Mouse (Mus musculus): ENCODE data around the gene Tnfrsf8.
"Not testable (repeated sequence)": the region's sequence is repeated elsewhere in the genome, so short reads cannot be mapped to it uniquely, and the experiment has no call there.

The Tnfrsf8 gene

DNA sequence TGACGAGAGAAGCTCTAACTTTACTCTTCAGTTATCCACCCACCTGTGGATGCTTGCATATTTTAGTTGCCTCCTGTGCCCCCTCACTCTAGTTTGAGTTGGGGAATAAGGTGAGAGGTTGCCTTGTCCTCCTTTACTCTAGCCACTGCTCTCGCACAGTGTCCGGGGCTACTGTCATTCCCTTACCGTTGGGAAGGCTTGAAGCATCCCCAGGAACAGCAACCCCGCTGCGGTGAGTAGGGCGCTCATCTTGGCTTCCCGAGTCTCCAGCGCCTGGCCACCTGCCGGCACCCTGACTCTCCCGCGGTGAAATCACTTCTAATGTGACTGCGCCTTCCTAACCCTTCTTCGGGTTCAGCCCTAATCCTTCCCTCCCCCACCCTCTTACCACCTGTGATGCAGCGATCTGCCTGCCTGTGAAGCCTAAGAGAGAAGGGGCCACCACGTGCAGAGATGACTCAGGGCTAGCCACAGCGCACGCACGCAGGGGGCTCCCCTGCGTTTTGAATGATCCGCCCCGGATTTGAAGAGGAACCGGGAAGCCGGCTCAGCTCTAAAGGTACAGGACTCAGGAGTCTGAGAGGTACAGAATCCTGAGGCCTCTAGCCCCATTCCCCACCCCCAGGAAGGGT lies at the start of gene Tnfrsf8:
Tnfrsf8 (minus strand) TSS at position 329 of the 632 bp plus-strand sequence.
- DNase-seq (ENCODE audit: low spot score in 2 of 2), result no peak

GRCm38 (mm10) chr4:145361635-145362034 lies 46.7 kb upstream of the Tnfrsf8 start:
- DNase-seq (ENCODE audit: low spot score in 2 of 2), result not testable (repeated sequence)

- DNase-seq (ENCODE audit: low spot score in 2 of 2), result no peak
These were observed 46.1 kb upstream of the Tnfrsf8 start for GRCm38 (mm10) chr4:145361065-145361464.

DNA sequence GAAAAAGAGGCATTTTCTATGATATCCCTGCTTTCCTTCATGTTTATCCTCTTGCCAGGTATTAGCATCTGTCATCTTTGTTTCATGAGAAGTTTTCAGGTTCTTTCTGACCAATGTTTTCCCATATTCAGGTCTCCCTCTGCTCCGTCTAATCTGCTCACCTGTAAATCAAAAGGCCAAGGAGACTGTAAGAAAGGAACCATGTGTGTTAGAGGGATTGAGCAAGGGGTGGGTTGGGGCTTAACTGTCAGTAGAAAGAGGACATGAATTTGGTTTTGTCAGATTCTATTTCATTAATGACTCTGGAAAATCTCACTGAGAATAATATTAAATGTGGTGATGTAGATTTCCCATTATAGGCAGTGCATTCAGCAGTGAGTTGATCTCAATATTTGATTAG lies 45.6 kb upstream of the Tnfrsf8 start:
- no peak for DNase-seq (ENCODE audit: low spot score in 2 of 2)

DNA sequence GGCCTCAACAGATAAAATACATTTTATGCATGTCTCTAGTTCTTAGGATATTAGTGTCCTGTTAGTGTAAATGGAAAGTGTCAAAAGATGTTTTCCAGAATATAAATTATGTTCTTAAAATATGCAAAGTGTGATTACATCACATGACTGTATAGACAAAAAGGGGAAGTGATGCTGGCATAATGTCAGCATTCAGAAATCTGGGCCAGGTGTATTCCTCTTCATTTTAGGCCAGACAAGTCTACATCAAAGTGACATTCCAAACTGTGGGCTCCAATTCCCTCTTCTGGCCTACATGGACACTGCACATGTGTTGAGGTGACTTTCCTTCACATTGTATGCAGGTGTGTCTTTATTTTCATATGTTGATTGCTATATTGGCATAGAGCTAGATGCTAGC lies 41.3 kb upstream of the Tnfrsf8 start:
- no peak for DNase-seq (ENCODE audit: low spot score in 2 of 2)

DNA sequence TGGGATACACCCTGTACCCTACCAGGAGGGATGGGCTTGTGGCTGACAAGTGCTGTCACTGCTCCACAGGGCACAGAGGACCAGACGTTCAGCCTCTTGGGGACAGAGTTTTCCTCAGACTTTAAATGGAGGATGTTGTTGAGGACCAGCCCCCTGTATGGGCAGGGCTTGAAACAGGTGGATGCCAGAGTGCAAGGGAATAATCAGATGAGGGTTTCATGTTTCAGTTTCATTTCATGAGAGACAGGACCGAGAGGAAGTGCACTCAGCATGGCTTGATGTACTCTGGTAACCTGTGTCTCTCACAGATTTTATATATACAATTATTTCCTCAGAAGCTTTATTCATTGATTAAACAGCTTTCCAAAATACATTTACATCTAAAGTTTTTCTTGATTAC lies 38.9 kb upstream of the Tnfrsf8 start:
- DNase-seq (ENCODE audit: low spot score in 2 of 2), result no peak

DNA sequence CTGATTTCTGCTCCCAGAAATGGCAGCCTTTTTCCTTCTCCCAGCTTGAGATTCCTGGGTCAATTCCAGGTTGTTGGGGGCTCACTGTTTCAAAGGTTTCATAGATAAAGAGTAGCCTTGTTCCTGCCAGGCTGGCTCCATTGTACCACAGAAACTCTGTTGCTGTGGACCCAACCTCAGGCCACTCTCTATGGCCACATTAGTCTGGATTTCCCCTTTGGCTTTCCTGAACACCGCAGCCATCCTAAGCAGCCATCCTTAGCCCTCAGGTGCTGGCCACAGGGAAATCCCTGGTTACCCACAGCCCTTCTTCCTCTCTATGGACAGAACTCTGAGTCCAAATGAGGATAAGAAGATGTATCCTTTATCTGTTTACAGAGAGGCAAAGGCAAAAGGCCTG lies 30.0 kb upstream of the Tnfrsf8 start:
- no peak for DNase-seq (ENCODE audit: low spot score in 2 of 2)

GRCm38 (mm10) chr4:145341879-145342809 lies 27.2 kb upstream of the Tnfrsf8 start:
- no peak for DNase-seq (ENCODE audit: low spot score in 2 of 2)

DNA sequence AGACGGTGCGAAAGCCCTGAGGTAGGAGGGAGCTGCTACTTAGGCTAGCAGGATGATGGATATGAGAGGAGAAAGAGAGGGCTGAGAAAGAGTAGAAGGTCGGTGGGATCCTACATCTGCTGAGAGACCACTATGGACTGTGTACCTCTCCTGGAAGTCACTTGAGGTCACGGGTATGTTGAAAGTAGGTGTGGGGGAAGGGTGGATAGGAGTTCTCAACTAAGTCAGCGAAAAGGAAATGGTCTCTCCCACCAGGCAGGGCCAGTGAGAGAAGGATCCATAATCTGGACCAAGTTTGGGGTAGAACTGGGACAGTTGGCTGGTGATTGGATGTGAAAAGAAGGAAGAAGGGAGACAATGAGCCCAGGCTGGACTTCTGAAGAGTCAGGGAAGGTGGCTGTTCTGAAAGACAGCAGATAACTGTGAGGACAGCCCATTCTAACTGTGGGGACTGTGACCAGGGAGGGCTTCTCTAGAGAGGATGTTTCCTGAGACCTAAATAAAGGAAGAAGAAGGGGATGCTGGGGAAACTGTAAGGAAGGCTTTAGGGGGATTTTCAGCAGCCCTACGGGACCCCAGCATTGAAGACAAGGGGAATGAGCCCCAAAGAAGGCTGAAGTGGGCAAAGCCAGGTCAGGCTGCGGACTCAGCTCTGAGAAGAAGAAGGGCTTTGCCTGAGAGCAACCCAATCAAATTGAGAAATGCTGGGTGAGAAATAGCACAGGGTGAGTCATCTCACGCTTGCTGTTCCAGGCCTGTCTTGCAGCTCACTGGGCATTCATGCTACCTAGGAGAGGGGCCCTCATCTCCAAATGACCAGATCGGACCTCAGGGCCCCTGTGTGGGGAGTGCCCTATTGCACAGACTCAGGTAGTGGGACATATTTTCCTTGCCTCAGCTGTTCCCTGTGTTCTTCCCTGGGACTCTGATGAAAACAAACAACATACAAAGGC lies 23.2 kb upstream of the Tnfrsf8 start:
- no peak for DNase-seq (ENCODE audit: low spot score in 2 of 2)

DNA sequence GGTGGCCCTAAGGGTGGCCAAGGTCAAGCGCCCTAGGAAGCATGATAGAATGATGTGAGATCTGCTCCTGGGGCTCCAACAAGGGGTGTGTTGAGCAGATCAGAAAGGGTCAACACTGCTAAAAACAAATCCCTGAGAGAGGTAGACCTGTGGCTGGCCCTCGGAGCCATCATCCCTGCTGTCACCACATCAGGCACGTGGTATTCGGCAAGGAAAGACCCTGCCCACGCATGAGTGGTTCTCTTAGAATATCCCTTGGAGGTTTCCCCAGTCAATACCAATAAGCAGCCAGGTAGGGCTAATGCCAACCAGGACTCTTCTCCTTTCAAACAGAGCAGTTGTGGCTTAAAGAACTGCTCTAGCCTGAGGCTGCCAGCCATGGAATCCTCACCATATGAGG lies 21.6 kb upstream of the Tnfrsf8 start:
- no peak for DNase-seq (ENCODE audit: low spot score in 2 of 2)

- DNase-seq (ENCODE audit: low spot score in 2 of 2), result no peak
These were observed 21.1 kb upstream of the Tnfrsf8 start for GRCm38 (mm10) chr4:145336019-145336418.

DNA sequence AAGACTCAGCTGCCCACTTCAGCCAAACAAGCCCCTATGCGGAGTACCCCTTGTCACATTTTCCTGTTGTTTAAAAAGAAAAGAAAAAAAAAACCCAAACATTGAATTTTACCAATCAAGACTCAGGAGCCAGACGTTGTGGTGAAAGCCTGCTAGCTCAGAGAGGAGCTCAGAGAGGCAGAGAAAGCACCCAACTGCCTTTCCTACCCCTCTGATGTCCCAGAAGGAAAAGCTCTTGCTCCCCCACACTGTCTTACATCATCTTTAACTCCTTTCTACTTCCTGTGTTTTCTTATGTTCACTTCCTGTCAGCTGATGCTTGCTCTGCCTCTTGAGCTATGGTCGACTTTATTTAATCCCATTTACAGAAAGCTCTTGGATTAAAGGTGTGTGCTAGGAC lies 8.7 kb upstream of the Tnfrsf8 start:
- DNase-seq (ENCODE audit: low spot score in 2 of 2), result no peak

DNA sequence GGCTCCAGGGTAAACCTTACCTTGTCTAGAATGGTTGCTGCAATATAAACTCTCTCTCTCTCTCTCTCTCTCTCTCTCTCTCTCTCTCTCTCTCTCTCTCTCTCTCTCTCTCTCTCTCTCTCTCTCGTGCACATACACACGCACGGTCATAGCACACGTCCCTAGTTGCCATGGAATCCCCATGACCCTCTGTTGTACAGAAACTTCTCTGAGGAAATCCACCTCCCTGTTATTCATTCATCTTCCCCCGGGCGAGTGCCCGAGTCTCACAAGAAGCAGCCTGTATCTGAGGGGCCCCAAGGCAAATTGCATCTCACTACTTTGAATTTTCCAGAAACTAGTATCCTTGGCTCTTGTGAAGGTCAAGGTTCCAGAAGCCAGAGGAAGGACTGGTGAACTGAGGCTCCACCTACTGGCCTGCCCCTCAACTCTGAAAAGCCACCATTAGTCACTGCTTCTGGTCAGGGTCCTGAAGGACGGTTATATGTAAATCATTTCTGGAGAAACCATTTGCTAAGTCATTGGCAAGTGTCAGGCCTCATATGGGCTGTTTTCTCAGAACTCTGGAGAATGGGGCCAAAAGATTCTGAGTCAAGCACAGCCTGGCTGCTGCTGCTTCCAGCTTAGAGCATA lies 8.1 kb upstream of the Tnfrsf8 start:
- DNase-seq (ENCODE audit: low spot score in 2 of 2), result no peak

DNA sequence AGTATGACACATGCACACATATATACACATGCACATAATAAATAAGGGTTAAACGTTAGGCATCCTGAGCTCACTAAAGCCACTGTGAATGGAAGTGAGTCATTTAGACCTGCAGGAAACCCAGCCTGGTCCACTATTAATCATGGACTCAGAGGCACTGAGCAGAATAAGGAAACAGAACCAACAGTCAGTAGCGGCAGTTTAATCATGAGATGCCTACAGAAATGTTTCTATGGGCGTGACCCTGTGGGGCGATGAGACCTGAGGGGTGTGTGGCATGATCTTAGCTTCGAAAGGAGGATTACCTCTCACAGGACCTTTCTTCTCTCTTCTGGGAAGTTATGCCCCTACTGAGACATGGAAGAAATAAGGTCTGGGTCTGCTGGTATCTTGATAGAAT lies 7.2 kb upstream of the Tnfrsf8 start:
- DNase-seq (ENCODE audit: low spot score in 2 of 2), result no peak

- DNase-seq (ENCODE audit: low spot score in 2 of 2), result no peak
These were observed 5.7 kb upstream of the Tnfrsf8 start for GRCm38 (mm10) chr4:145320624-145321023.

- DNase-seq (ENCODE audit: low spot score in 2 of 2), result peak in 1 of 2 experiments; percentile 6
These were observed 4.6 kb upstream of the Tnfrsf8 start for GRCm38 (mm10) chr4:145319274-145320226.

GRCm38 (mm10) chr4:145316708-145317107 lies 1.7 kb upstream of the Tnfrsf8 start:
- DNase-seq (ENCODE audit: low spot score in 2 of 2), result no peak

GRCm38 (mm10) chr4:145313966-145314365 lies 998 bp downstream of the Tnfrsf8 start:
- no peak for DNase-seq (ENCODE audit: low spot score in 2 of 2)

DNA sequence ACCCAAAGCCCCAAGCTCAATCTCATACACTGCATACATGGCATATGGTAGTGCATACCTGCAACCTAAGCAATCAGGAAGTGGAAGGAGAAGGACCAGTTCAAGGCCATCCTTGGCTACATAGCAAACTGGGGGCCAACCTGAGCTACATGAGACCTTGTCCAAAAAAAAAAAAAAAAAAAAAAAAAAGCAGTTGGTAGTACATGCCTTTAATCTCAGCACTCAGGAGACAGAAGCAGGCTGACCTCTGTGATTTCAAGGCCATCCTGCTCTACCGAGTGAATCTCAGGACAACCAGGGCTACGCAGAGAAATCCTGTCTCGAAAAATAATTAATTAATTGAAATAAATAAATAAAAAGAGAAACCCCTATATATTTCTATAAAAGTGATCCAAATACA lies 1.7 kb downstream of the Tnfrsf8 start:
- no peak for DNase-seq (ENCODE audit: low spot score in 2 of 2)

GRCm38 (mm10) chr4:145312530-145312929 lies 2.4 kb downstream of the Tnfrsf8 start:
- no peak for DNase-seq (ENCODE audit: low spot score in 2 of 2)

Measured in urinary bladder, postnatal 36 days (tissue).